Mouse (Mus musculus) lung, postnatal 0 days (tissue): ENCODE data around the gene Cmtr1. TPM values are rescaled to one million over a fixed set of nuclear protein-coding genes. Genes with fewer than 3 reads are reported as not detected.
"Not testable (repeated sequence)": the region's sequence is repeated elsewhere in the genome, so short reads cannot be mapped to it uniquely, and the experiment has no call there.

Source experiments
- ATAC-seq: fragments of 200-750 bp; cut with Nextera tagmentation; 2 replicates; pipeline ENCODE4 v1.8.0; 2017; ENCODE audit warnings: moderate library complexity
- DNase-seq: peaks from one replicate; pipeline ENCODE4 v3.0.0-alpha.2; 2016; ENCODE audit warnings: low spot score
- H3K27ac ChIP-seq: fragments of 300-500 bp; sonication (generic); 2 replicates; pipeline ENCODE4 v1.5.1; 2014; ENCODE audit warnings: antibody characterized with exemption, mild to moderate bottlenecking, low read length, mixed read lengths
- H3K27me3 ChIP-seq: fragments of 300-500 bp; sonication (generic); replicated peaks from 2 replicates; pipeline ENCODE4 v1.6.1; 2014; ENCODE audit warnings: low read length, mixed read lengths; ENCODE audit not compliant: insufficient read depth
- H3K36me3 ChIP-seq: fragments of 300-500 bp; sonication (generic); 2 replicates; pipeline ENCODE4 v1.6.1; 2014; ENCODE audit warnings: low read length, mixed read lengths; ENCODE audit not compliant: insufficient read depth
- H3K4me1 ChIP-seq: fragments of 300-500 bp; sonication (generic); 2 replicates; pipeline ENCODE4 v1.6.1; 2014; ENCODE audit warnings: antibody characterized with exemption, low read depth, low read length, mixed read lengths; ENCODE audit not compliant: insufficient read depth
- H3K4me2 ChIP-seq: fragments of 300-500 bp; sonication (generic); replicated peaks from 2 replicates; pipeline ENCODE4 v1.6.1; 2014; ENCODE audit warnings: low read depth, mild to moderate bottlenecking, low read length, moderate library complexity, mixed read lengths
- H3K4me3 ChIP-seq: fragments of 300-500 bp; sonication (generic); 2 replicates; pipeline ENCODE4 v1.5.1; 2014; ENCODE audit warnings: low read depth, low read length
- H3K9ac ChIP-seq: fragments of 300-500 bp; sonication (generic); replicated peaks from 2 replicates; pipeline ENCODE4 v1.6.1; 2014; ENCODE audit warnings: low read depth, mild to moderate bottlenecking
- H3K9me3 ChIP-seq: fragments of 300-500 bp; sonication (generic); 2 replicates; pipeline ENCODE4 v1.6.1; 2016; ENCODE audit warnings: low read length, mixed read lengths
- CTCF ChIP-seq: IDR thresholded peaks from 2 replicates; pipeline ENCODE4 v1.5.1; 2016; ENCODE audit warnings: antibody characterized with exemption, mild to moderate bottlenecking
- EP300 ChIP-seq: IDR thresholded peaks from 2 replicates; pipeline ENCODE4 v1.6.1; 2016; ENCODE audit warnings: antibody characterized with exemption, mild to moderate bottlenecking, control low read depth
- WGBS: fragments of 180-500 bp; shearing (Covaris S2); extraction: QIAGEN DNeasy Blood & Tissue Kit; methylation state at CpG from one replicate; pipeline ENCODE4 v1.1.7; 2014; 5-methylcytosine and 5-hydroxymethylcytosine counted together
- polyA plus RNA-seq: library from polyadenylated mRNA; unstranded; fragments of >200 nt; fragmentation: Nextera tagmentation; extraction: Ambion mirVana; gene quantifications from 2 replicates; pipeline ENCODE4 v1.2.1, GENCODE M21; 2015

Cmtr1 gene
- polyA plus RNA-seq, 1 experiment from 2014 or later, result 79.6 TPM

- Histone ChIP-seq H3K27ac (no peak overlapping the region), H3K27me3 (no peaks in the 10 kb centered on the region), H3K9ac (no peak overlapping the region), H3K4me3 (no peak overlapping the region), H3K9me3 (no peaks in the 10 kb centered on the region), H3K36me3 (no peaks in the 10 kb centered on the region), H3K4me1 (peaks cover 7% of the 10 kb centered on the region; the same call in 1 of the 2 replicates), H3K4me2 (no peak overlapping the region)
- ATAC-seq (no peak), DNase-seq (no peak)
- TF ChIP-seq EP300 (no peak), CTCF (no peak)
- 64% methylated on average over 8 of the region's 8 CpGs for WGBS
Measured at GRCm38 (mm10) chr17:29711745-29712431, 51.5 kb downstream of the Cmtr1 start.

- WGBS, result 67% methylated on average over 7 of the region's 7 CpGs
- no peak for ATAC-seq
Measured at GRCm38 (mm10) chr17:29712565-29712964, 52.2 kb downstream of the Cmtr1 start.

DNA sequence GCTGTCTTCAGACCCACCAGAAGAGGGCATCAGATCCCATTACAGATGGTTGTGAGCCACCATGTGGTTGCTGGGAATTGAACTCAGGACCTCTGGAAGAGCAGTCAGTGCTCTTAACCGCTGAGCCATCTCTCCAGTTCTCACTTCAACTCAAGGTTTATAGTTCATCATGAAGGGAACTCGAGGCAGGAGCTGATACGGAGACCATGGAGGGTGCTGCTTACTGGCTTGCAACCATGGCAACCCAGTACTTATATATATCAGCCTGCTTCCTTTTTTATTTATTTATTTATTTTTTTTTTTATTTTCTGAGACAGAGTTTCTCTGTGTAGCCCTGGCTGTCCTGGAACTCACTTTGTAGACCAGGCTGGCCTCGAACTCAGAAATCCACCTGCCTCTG, 53.3 kb downstream of the Cmtr1 start:
- WGBS, result 95% methylated on average over 4 of the region's 4 CpGs
- H3K4me2 ChIP-seq, H3K36me3 ChIP-seq, H3K4me3 ChIP-seq, H3K9ac ChIP-seq, ATAC-seq, H3K27ac ChIP-seq, H3K27me3 ChIP-seq, H3K4me1 ChIP-seq, DNase-seq, H3K9me3 ChIP-seq: not testable (repeated sequence)

More at GRCm38 (mm10) chr17:29712565-29712964, 52.2 kb downstream of the Cmtr1 start:
- no peaks in the 10 kb centered on the region for H3K27me3 ChIP-seq
- H3K4me1 ChIP-seq, result peaks cover 10% of the 10 kb centered on the region; the same call in 1 of the 2 replicates
- H3K36me3 ChIP-seq, result no peaks in the 10 kb centered on the region
- no peak for DNase-seq
- H3K4me3 ChIP-seq, result no peak overlapping the region
- no peaks in the 10 kb centered on the region for H3K9me3 ChIP-seq
- TF ChIP-seq EP300 (no peak), CTCF (no peak)
- H3K4me2 ChIP-seq, result no peak overlapping the region
- H3K9ac ChIP-seq, result no peak overlapping the region
- H3K27ac ChIP-seq, result no peak overlapping the region

- ATAC-seq (peak; percentile 100), DNase-seq (peak; percentile 96)
- Histone ChIP-seq H3K4me2 (peak within 1 kb of the TSS; percentile 69), H3K4me3 (peak within 1 kb of the TSS; percentile 66), H3K9me3 (no peaks in the 10 kb centered on the region), H3K27ac (no peak within 1 kb of the TSS), H3K27me3 (no peaks in the 10 kb centered on the region), H3K36me3 (no peaks in the 10 kb centered on the region), H3K9ac (no peak within 1 kb of the TSS), H3K4me1 (peaks cover 10% of the 10 kb centered on the region; the same call in 1 of the 2 replicates)
- TF ChIP-seq EP300 (no peak), CTCF (no peak)
- 5% methylated on average over 41 of the region's 41 CpGs for WGBS
Measured at GRCm38 (mm10) chr17:29716732-29717445, 56.5 kb downstream of the Cmtr1 start, which contains the start of gene Ccdc167. Ccdc167 (minus strand) TSS chr17:29717044.

DNA sequence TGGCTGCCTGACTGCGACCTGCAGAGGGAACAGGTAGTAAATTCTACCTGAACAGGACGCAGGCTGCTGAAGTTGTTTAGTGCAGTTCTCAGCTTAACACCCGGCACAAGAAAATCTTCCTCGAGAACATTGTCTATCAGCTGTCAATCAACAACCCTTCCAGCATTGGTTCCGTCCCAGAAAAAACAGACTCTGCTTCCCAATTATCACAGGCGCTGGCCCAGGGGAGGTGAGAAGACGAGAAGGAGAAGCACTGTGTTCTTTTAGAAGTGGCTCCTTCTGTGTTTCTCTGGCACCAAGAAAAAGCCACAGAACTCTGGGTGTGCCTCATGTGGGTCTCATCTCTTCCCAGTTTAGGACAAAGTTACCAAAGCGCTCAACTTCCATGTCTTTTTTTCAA, 58.3 kb downstream of the Cmtr1 start:
- WGBS, result 87% methylated on average over 8 of the region's 8 CpGs
- Histone ChIP-seq H3K9ac (no peak overlapping the region), H3K4me2 (no peak overlapping the region), H3K4me1 (peaks cover 10% of the 10 kb centered on the region; the same call in 1 of the 2 replicates), H3K4me3 (no peak overlapping the region), H3K27me3 (no peaks in the 10 kb centered on the region), H3K36me3 (no peaks in the 10 kb centered on the region), H3K9me3 (no peaks in the 10 kb centered on the region), H3K27ac (no peak overlapping the region)
- TF ChIP-seq EP300, result no peak
- no peak for TF ChIP-seq CTCF
- ATAC-seq, result no peak
- no peak for DNase-seq

GRCm38 (mm10) chr17:29719628-29720575, 59.5 kb downstream of the Cmtr1 start:
- Histone ChIP-seq H3K4me1 (peaks cover 10% of the 10 kb centered on the region; the same call in 1 of the 2 replicates), H3K27ac (no peak overlapping the region), H3K4me2 (no peak overlapping the region), H3K9ac (no peak overlapping the region), H3K27me3 (no peaks in the 10 kb centered on the region), H3K9me3 (no peaks in the 10 kb centered on the region), H3K4me3 (no peak overlapping the region), H3K36me3 (no peaks in the 10 kb centered on the region)
- 74% methylated on average over 13 of the region's 13 CpGs for WGBS
- DNase-seq, result no peak
- no peak for TF ChIP-seq EP300
- TF ChIP-seq CTCF, result no peak
- no peak for ATAC-seq
